Mouse (Mus musculus) lung, adult 2 months (tissue): ENCODE results near the gene Nemp2.

Experiments
- CTCF ChIP-seq: fragments of 200-500 bp; IDR thresholded peaks from 2 replicates; pipeline ENCODE4 v1.5.1; 2011; ENCODE audit warnings: mild to moderate bottlenecking, low read length, control low read depth; ENCODE audit not compliant: insufficient read depth
- POLR2A ChIP-seq: fragments of 200-500 bp; IDR thresholded peaks from 2 replicates; pipeline ENCODE4 v1.6.1; 2011; ENCODE audit warnings: low read depth, mild to moderate bottlenecking, control low read depth, low read length, borderline replicate concordance; ENCODE audit errors: extremely low read depth

GRCm38 (mm10) chr1:52582866-52583265 is 47.6 kb upstream of the Nemp2 start:
- TF ChIP-seq POLR2A (no peak), CTCF (no peak)
